Mouse (Mus musculus) kidney, postnatal 25 days (tissue): ENCODE measurements around the gene Ranbp10.
"Not testable (repeated sequence)": the region's sequence is repeated elsewhere in the genome, so short reads cannot be mapped to it uniquely, and the experiment has no call there.

Source experiments
- DNase-seq, 2 experiments: peaks; one replicate each; pipeline ENCODE4 v3.0.0; 2021; ENCODE audit warnings: mixed read lengths in 2 of 2

The Ranbp10 gene

GRCm38 (mm10) chr8:105833740-105834139 is 6.6 kb upstream of the Ranbp10 start:
- DNase-seq = not testable (repeated sequence)

- no peak for DNase-seq
Observed at GRCm38 (mm10) chr8:105826379-105826778, 771 bp downstream of the Ranbp10 start.

GRCm38 (mm10) chr8:105825506-105825905 is 1.6 kb downstream of the Ranbp10 start:
- no peak for DNase-seq

- no peak for DNase-seq
Observed at GRCm38 (mm10) chr8:105820925-105821324, 6.2 kb downstream of the Ranbp10 start.

GRCm38 (mm10) chr8:105819659-105820058 is 7.5 kb downstream of the Ranbp10 start:
- DNase-seq = no peak

- DNase-seq = no peak
Observed at GRCm38 (mm10) chr8:105813241-105813640, 13.9 kb downstream of the Ranbp10 start.

GRCm38 (mm10) chr8:105812511-105812910 is 14.6 kb downstream of the Ranbp10 start:
- DNase-seq = peak; percentile 36 to 72

GRCm38 (mm10) chr8:105811543-105811942 is 15.6 kb downstream of the Ranbp10 start:
- no peak for DNase-seq

GRCm38 (mm10) chr8:105811061-105811460 is 16.1 kb downstream of the Ranbp10 start:
- no peak for DNase-seq

- DNase-seq = no peak
Observed at GRCm38 (mm10) chr8:105810245-105810786, 16.8 kb downstream of the Ranbp10 start.

GRCm38 (mm10) chr8:105808480-105808879 is 18.7 kb downstream of the Ranbp10 start:
- DNase-seq = peak; percentile 53 to 65

GRCm38 (mm10) chr8:105807766-105808165 is 19.4 kb downstream of the Ranbp10 start:
- peak; percentile 42 to 64 for DNase-seq

GRCm38 (mm10) chr8:105805964-105806363 is 21.2 kb downstream of the Ranbp10 start:
- no peak for DNase-seq

GRCm38 (mm10) chr8:105805346-105805745 is 21.8 kb downstream of the Ranbp10 start:
- DNase-seq = no peak

- peak; percentile 66 to 89 for DNase-seq
Observed at GRCm38 (mm10) chr8:105804797-105805196, 22.4 kb downstream of the Ranbp10 start.

GRCm38 (mm10) chr8:105801153-105801904 is 25.8 kb downstream of the Ranbp10 start:
- no peak for DNase-seq

GRCm38 (mm10) chr8:105799091-105799812 is 27.9 kb downstream of the Ranbp10 start:
- DNase-seq = peak; percentile 92 to 94

GRCm38 (mm10) chr8:105798408-105798807 is 28.7 kb downstream of the Ranbp10 start:
- no peak for DNase-seq

- DNase-seq = no peak
Observed at GRCm38 (mm10) chr8:105795785-105796184, 31.4 kb downstream of the Ranbp10 start.

- DNase-seq = no peak
Observed at GRCm38 (mm10) chr8:105794009-105794598, 33.0 kb downstream of the Ranbp10 start.

- DNase-seq = peak; percentile 40 to 65
Observed at GRCm38 (mm10) chr8:105793331-105793730, 33.8 kb downstream of the Ranbp10 start.

GRCm38 (mm10) chr8:105789626-105790025 is 37.5 kb downstream of the Ranbp10 start:
- no peak for DNase-seq

- no peak for DNase-seq
Observed at GRCm38 (mm10) chr8:105788927-105789326, 38.2 kb downstream of the Ranbp10 start.
